Mouse (Mus musculus) heart, postnatal 0 days (tissue): ENCODE data around the gene Klf7.

Experiments
- CTCF ChIP-seq: IDR thresholded peaks from 2 replicates; pipeline ENCODE4 v1.5.1; 2016; ENCODE audit warnings: antibody characterized with exemption, control low read depth, low read depth
- EP300 ChIP-seq: IDR thresholded peaks from 2 replicates; pipeline ENCODE4 v1.6.1; 2016; ENCODE audit warnings: antibody characterized with exemption, low read depth

DNA sequence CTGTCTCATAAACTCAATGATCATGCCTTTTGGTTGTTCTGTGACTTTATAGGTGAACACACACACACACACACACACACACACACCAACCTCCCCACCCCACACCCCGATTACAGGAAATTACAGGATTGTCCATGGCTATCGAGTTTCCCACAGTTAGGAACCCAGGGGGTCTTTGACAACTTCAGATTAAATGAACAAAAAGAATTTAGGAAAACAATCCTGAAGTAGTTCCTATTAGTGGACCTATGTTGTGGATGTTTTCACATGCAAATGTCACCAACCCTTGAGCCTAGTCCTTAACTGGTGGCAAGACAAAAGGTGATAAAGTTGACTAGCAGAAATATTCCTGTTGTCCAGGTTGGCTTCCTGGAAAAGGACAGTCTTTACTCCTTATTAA, 113.1 kb downstream of the Klf7 start:
- TF ChIP-seq CTCF (no peak), EP300 (no peak)
